Mouse (Mus musculus) limb, embryonic 14.5 days (tissue): ENCODE measurements around the gene Phc1. TPM values are rescaled to one million over a fixed set of nuclear protein-coding genes. Genes with fewer than 3 reads are reported as not detected.

Experiments used
- ATAC-seq: fragments of 200-750 bp; cut with Nextera tagmentation; 2 replicates; pipeline ENCODE4 v1.8.0; 2017; ENCODE audit warnings: low read depth, moderate number of reproducible peaks, moderate TSS enrichment; ENCODE audit not compliant: low FRiP score
- DNase-seq: peaks from one replicate; pipeline ENCODE4 v3.0.0-alpha.2; 2015; ENCODE audit warnings: low spot score
- H3K27ac ChIP-seq: fragments of 300-500 bp; sonication (generic); replicated peaks from 2 replicates; pipeline ENCODE4 v1.5.1; 2014; ENCODE audit warnings: low read depth, mild to moderate bottlenecking, low read length, moderate library complexity, mixed read lengths
- H3K27me3 ChIP-seq: fragments of 300-500 bp; sonication (generic); 2 replicates; pipeline ENCODE4 v1.6.1; 2014; ENCODE audit warnings: low read length, mixed read lengths; ENCODE audit not compliant: control insufficient read depth, insufficient read depth
- H3K36me3 ChIP-seq: fragments of 300-500 bp; sonication (generic); 2 replicates; pipeline ENCODE4 v1.6.1; 2014; ENCODE audit warnings: mild to moderate bottlenecking, low read length, moderate library complexity, mixed read lengths; ENCODE audit not compliant: control insufficient read depth, insufficient read depth
- H3K4me1 ChIP-seq: fragments of 300-500 bp; sonication (generic); 2 replicates; pipeline ENCODE4 v1.6.1; 2014; ENCODE audit warnings: antibody characterized with exemption, low read length, mixed read lengths; ENCODE audit not compliant: control insufficient read depth, insufficient read depth
- H3K4me2 ChIP-seq: fragments of 300-500 bp; sonication (generic); replicated peaks from 2 replicates; pipeline ENCODE4 v1.6.1; 2014; ENCODE audit warnings: low read depth, mild to moderate bottlenecking, low read length, moderate library complexity; ENCODE audit not compliant: severe bottlenecking
- H3K4me3 ChIP-seq: fragments of 300-500 bp; sonication (generic); replicated peaks from 2 replicates; pipeline ENCODE4 v1.5.1; 2014; ENCODE audit warnings: low read length
- H3K9ac ChIP-seq: fragments of 300-500 bp; sonication (generic); 2 replicates; pipeline ENCODE4 v1.6.1; 2014; ENCODE audit warnings: mild to moderate bottlenecking, low read depth, low read length, moderate library complexity; ENCODE audit not compliant: severe bottlenecking
- H3K9me3 ChIP-seq: fragments of 300-500 bp; sonication (generic); 2 replicates; pipeline ENCODE4 v1.6.1; 2016; ENCODE audit warnings: low read length; ENCODE audit not compliant: control insufficient read depth
- POLR2A ChIP-seq: fragments of 200-500 bp; IDR thresholded peaks from 2 replicates; pipeline ENCODE4 v1.8.0; 2012; ENCODE audit warnings: inconsistent platforms, mild to moderate bottlenecking, moderate library complexity, borderline replicate concordance; ENCODE audit not compliant: insufficient read depth, insufficient read length; ENCODE audit errors: extremely low read depth
- WGBS: fragments of 180-500 bp; shearing (Covaris S2); extraction: QIAGEN DNeasy Blood & Tissue Kit; methylation state at CpG from one replicate; pipeline ENCODE4 v1.1.7; 2014; 5-methylcytosine and 5-hydroxymethylcytosine counted together
- polyA plus RNA-seq, 2 experiments: library from polyadenylated mRNA; depleted of rRNA in 1 of 2; stranded (reverse) in 1 of 2; unstranded in 1 of 2; fragments of >200 nt; fragmentation: Nextera tagmentation in 1 of 2; extraction: Ambion mirVana in 1 of 2; gene quantifications; 2 replicates each; pipeline versions ENCODE4 v1.2.1 to v1.2.3; 2012 to 2014

The Phc1 gene
- polyA plus RNA-seq, 2 experiments, result 24.5 to 57.3 TPM

DNA sequence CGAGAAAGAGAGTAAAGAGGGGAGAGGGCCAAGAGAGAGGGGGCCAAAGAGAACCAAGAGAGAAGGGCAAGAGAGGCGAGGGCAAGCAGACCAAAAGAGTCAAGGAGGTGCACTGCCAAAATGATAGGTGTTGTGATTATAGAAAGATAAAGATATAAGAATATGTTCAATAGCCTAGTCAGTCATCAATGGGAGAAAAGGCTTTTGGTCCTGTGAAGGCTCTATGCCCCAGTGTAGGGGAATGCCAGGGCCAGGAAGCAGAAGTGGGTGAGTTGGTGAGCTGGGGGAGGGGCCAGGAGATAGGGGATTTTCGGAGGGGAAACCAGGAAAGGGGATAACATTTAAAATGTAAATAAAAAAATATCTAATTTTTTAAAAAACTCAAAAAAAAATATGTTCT lies 46.1 kb downstream of the Phc1 start:
- DNase-seq, result no peak
- H3K4me2 ChIP-seq, result no peak overlapping the region
- H3K4me1 ChIP-seq, result peaks cover 11% of the 10 kb centered on the region; the same call in 1 of the 2 replicates

GRCm38 (mm10) chr6:122293796-122294195 lies 46.6 kb downstream of the Phc1 start:
- no peak overlapping the region for H3K27ac ChIP-seq
- H3K27me3 ChIP-seq, result no peaks in the 10 kb centered on the region
- H3K9me3 ChIP-seq, result no peaks in the 10 kb centered on the region
- ATAC-seq (no peak), DNase-seq (no peak)
- H3K4me3 ChIP-seq, result no peak overlapping the region
- H3K4me2 ChIP-seq, result no peak overlapping the region
- WGBS, result 81% methylated on average over 9 of the region's 9 CpGs
- TF ChIP-seq POLR2A, result no peak
- peaks cover 11% of the 10 kb centered on the region; the same call in 1 of the 2 replicates for H3K4me1 ChIP-seq
- H3K9ac ChIP-seq, result no peak overlapping the region
- no peaks in the 10 kb centered on the region for H3K36me3 ChIP-seq

More for the DNA sequence above, 46.1 kb downstream of the Phc1 start:
- 76% methylated on average over 3 of the region's 3 CpGs for WGBS
- H3K27me3 ChIP-seq, result no peaks in the 10 kb centered on the region
- no peak for ATAC-seq
- no peak overlapping the region for H3K4me3 ChIP-seq
- no peak overlapping the region for H3K27ac ChIP-seq
- H3K36me3 ChIP-seq, result no peaks in the 10 kb centered on the region
- TF ChIP-seq POLR2A, result no peak
- H3K9ac ChIP-seq, result no peak overlapping the region
- no peaks in the 10 kb centered on the region for H3K9me3 ChIP-seq

- WGBS, result 90% methylated on average over 8 of the region's 8 CpGs
- Histone ChIP-seq H3K36me3 (no peaks in the 10 kb centered on the region), H3K27me3 (no peaks in the 10 kb centered on the region), H3K27ac (no peak overlapping the region), H3K4me3 (no peak overlapping the region), H3K4me1 (peaks cover 10% of the 10 kb centered on the region; the same call in 1 of the 2 replicates), H3K9me3 (no peaks in the 10 kb centered on the region), H3K9ac (no peak overlapping the region), H3K4me2 (no peak overlapping the region)
- no peak for DNase-seq
- TF ChIP-seq POLR2A, result no peak
- ATAC-seq, result no peak
Measured at GRCm38 (mm10) chr6:122293121-122293520, 47.2 kb downstream of the Phc1 start.

DNA sequence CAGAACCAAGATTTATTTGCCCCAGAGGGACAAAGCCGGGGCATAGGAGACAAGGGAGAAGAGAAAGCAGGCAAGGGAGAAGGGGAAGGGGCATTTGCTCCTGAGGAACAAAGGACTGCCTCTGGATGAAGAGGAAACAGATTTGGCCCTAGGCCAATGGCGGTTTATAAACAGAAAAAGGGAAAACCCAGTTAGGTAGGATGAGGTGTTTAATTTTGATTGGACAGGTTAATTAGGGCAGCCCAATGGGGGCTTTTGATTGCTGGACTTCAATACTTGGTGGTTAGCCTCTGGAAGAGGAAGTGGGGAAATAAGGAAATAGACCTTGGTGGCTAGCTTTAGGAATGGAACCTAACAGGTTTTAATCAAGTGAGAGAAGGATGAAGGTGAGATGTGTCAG lies 48.2 kb downstream of the Phc1 start:
- no peak for DNase-seq
- H3K27ac ChIP-seq, result no peak overlapping the region
- no peak overlapping the region for H3K4me2 ChIP-seq
- H3K4me3 ChIP-seq, result no peak overlapping the region
- H3K27me3 ChIP-seq, result no peaks in the 10 kb centered on the region
- no peak for TF ChIP-seq POLR2A
- no peak overlapping the region for H3K9ac ChIP-seq
- ATAC-seq, result no peak
- H3K9me3 ChIP-seq, result no peaks in the 10 kb centered on the region
- WGBS, result 40% methylated on average over 2 of the region's 2 CpGs
- no peaks in the 10 kb centered on the region for H3K36me3 ChIP-seq
- H3K4me1 ChIP-seq, result peaks cover 7% of the 10 kb centered on the region; the same call in 1 of the 2 replicates

DNA sequence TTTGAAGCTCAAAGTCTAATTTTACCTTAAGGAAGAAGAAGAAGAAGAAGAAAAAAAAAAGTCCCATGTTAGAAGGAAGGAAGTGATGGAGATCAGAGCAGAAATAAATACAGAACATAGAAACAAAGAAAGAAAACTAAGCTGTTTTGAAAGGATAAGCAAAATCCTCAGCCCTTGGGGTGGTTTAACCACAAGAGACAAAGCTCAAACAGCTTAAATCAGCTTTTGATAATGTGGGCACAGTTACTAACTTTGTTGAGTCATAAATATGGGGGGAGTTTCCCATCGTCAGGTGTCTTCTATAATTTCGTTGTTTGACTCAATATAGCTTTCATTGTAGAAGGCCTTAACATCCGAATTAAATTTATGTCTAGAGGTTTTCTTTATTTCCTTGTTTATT lies 48.6 kb downstream of the Phc1 start:
- WGBS, result 64% methylated on average over 3 of the region's 3 CpGs
- no peak for DNase-seq
- Histone ChIP-seq H3K9me3 (no peaks in the 10 kb centered on the region), H3K4me3 (no peak overlapping the region), H3K27ac (no peak overlapping the region), H3K27me3 (no peaks in the 10 kb centered on the region), H3K4me1 (peaks cover 7% of the 10 kb centered on the region; the same call in 1 of the 2 replicates), H3K36me3 (no peaks in the 10 kb centered on the region), H3K4me2 (no peak overlapping the region), H3K9ac (no peak overlapping the region)
- no peak for ATAC-seq
- TF ChIP-seq POLR2A, result no peak

DNA sequence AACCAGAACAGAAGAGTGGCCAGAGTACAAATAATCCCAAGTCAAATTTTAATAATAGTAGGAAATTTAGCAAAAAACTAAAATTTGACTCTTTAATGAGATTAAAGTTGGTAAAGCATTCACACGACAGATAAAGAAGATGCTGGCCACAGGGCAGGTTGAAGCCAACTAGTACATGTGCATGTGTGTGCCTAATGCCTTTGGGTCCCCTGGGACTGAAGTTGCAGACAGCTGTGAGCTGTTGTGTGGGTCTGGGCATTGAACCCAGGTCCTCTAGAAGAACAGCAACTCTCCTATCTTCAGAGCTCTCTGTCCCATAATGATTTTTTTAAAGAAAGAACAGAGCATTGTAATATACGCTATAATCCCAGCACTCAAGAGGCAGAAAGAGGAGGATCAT lies 49.1 kb downstream of the Phc1 start:
- Histone ChIP-seq H3K4me2 (no peak overlapping the region), H3K4me1 (peaks cover 7% of the 10 kb centered on the region; the same call in 1 of the 2 replicates), H3K27me3 (no peaks in the 10 kb centered on the region), H3K27ac (no peak overlapping the region), H3K4me3 (no peak overlapping the region), H3K9me3 (no peaks in the 10 kb centered on the region), H3K36me3 (no peaks in the 10 kb centered on the region), H3K9ac (no peak overlapping the region)
- TF ChIP-seq POLR2A, result no peak
- ATAC-seq (no peak), DNase-seq (no peak)
- WGBS, result 73% methylated on average over 2 of the region's 2 CpGs
